Mouse (Mus musculus) heart, embryonic 10.5 days (tissue): ENCODE results near the gene Lclat1. TPM values are rescaled to one million over a fixed set of nuclear protein-coding genes. Genes with fewer than 3 reads are reported as not detected.

Experiments used
- DNase-seq: peaks from one replicate; pipeline ENCODE4 v3.0.0-alpha.2; 2017; ENCODE audit warnings: low spot score
- H3K27ac ChIP-seq: fragments of 300-500 bp; sonication (generic); 2 replicates; pipeline ENCODE4 v1.5.1; 2016; ENCODE audit warnings: mild to moderate bottlenecking
- H3K27me3 ChIP-seq: fragments of 300-500 bp; sonication (generic); 2 replicates; pipeline ENCODE4 v1.6.1; 2016; ENCODE audit warnings: mild to moderate bottlenecking; ENCODE audit not compliant: poor library complexity, insufficient read depth, severe bottlenecking
- H3K36me3 ChIP-seq: fragments of 300-500 bp; sonication (generic); 2 replicates; pipeline ENCODE4 v1.6.1; 2016; ENCODE audit warnings: mild to moderate bottlenecking, moderate library complexity
- H3K4me1 ChIP-seq: fragments of 300-500 bp; sonication (generic); 2 replicates; pipeline ENCODE4 v1.6.1; 2016; ENCODE audit warnings: mild to moderate bottlenecking
- H3K4me3 ChIP-seq: fragments of 300-500 bp; sonication (generic); 2 replicates; pipeline ENCODE4 v1.5.1; 2016; ENCODE audit warnings: mild to moderate bottlenecking, moderate library complexity
- H3K9me3 ChIP-seq: fragments of 300-500 bp; sonication (generic); 2 replicates; pipeline ENCODE4 v1.6.1; 2016; ENCODE audit warnings: mild to moderate bottlenecking, moderate library complexity
- WGBS: fragments of 180-500 bp; shearing (Covaris S2); methylation state at CpG from one replicate; pipeline ENCODE4 v1.1.7; 2016; 5-methylcytosine and 5-hydroxymethylcytosine counted together
- polyA plus RNA-seq: library from polyadenylated mRNA; unstranded; fragments of >200 nt; fragmentation: Nextera tagmentation; extraction: Ambion mirVana; gene quantifications from 2 replicates; pipeline ENCODE4 v1.2.1, GENCODE M21; 2016

Gene Lclat1
- polyA plus RNA-seq = 24.4 and 37.9 TPM in 2 replicates

GRCm38 (mm10) chr17:73107158-73108157 lies at the start of gene Lclat1:
Gene Lclat1 (plus strand): TSS chr17:73107985.
- 0 out of 2 replicates have a peak, but pooled peaks cover 4% of the 10 kb centered on the region for H3K36me3 ChIP-seq
- H3K27ac ChIP-seq = peak within 1 kb of the TSS; percentile 96
- DNase-seq = peak; percentile 96
- H3K9me3 ChIP-seq = no peaks in the 10 kb centered on the region
- H3K4me3 ChIP-seq = peak within 1 kb of the TSS; percentile 98
- peaks cover 29% of the 10 kb centered on the region for H3K4me1 ChIP-seq
- H3K27me3 ChIP-seq = no peaks in the 10 kb centered on the region
- 7% methylated on average over 51 of the region's 51 CpGs for WGBS

DNA sequence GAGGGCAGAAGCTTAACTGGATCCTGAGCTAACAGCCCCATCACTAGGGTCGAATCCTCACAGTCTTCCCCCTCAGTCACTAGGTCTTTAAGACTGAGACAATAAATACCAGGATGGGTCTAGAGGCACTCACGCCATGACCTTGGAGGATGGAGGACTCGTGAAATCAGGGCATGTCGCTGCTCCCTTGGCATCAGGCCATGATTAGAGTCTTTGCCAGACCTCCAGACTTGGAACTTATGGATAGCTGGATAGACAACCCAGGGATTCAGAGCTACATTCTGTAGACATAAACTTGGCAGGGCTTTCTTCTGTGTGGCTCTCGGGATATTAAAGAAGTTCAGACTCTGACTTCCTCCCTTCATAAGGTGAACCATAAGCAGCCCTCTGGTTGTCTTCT lies 49.5 kb upstream of the Lclat1 start:
- 71% methylated on average over 5 of the region's 5 CpGs for WGBS
- no peaks in the 10 kb centered on the region for H3K27me3 ChIP-seq
- no peaks in the 10 kb centered on the region for H3K36me3 ChIP-seq
- DNase-seq = no peak
- H3K9me3 ChIP-seq = no peaks in the 10 kb centered on the region
- H3K27ac ChIP-seq = no peak overlapping the region
- H3K4me1 ChIP-seq = peaks cover 20% of the 10 kb centered on the region
- H3K4me3 ChIP-seq = no peak overlapping the region

DNA sequence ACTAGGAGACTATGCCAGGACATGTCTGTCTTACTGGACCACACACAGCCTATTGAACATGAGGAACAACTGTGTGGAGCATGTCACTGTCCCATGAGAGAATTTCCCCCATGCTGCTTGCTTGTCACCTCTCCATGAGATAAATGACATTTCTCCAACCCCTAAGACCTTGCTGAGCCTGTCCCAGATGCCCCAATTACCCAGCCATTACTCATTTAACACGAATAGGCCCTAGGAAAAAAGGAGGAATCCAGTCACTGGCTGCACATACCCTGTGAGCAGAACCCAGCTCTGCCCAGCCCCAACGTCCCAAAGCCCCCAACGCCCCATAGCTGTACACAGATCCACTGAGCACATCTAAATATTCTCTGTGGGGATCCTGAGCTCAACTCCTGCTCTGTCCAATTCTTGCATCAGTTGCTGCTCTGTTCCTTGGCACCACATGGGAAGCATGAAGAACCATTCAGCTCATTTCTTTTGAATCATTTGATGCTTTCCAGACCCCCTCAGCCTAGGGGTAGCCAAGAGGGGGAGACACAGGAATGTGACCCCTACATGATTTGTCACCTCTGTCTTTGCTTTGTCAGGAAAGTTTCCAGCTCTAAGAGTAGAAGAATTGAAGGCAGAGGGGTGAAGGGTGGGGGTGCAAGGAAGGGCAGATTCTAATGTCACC lies 47.4 kb upstream of the Lclat1 start:
- Histone ChIP-seq H3K4me3 (no peak overlapping the region), H3K36me3 (no peaks in the 10 kb centered on the region), H3K4me1 (peaks cover 15% of the 10 kb centered on the region), H3K9me3 (no peaks in the 10 kb centered on the region), H3K27me3 (no peaks in the 10 kb centered on the region), H3K27ac (0 out of 2 replicates have a peak overlapping the region, but pooled peaks have one; percentile 9)
- DNase-seq = peak; percentile 71
- WGBS = 60% methylated on average over 3 of the region's 3 CpGs

DNA sequence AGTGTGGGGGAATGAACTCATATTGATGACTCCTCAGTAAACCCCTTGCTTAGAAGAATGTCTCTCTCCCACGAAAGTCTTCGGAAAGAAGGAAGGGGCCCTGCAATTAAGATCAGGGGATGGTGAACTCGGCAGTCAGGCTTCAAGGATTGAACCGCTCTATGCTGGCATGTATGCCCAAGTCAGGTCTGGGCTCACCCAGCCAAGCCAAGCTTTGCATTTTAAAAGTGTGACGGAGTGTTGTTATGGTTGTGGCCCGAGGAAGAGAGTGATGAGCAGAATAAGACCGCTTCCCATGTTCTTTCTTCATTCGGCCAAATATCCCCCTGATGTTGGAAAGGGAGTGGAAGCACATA lies 46.9 kb upstream of the Lclat1 start:
- Histone ChIP-seq H3K27me3 (no peaks in the 10 kb centered on the region), H3K4me3 (no peak overlapping the region), H3K4me1 (peaks cover 17% of the 10 kb centered on the region), H3K9me3 (no peaks in the 10 kb centered on the region), H3K27ac (no peak overlapping the region), H3K36me3 (no peaks in the 10 kb centered on the region)
- no peak for DNase-seq
- WGBS = 76% methylated on average over 8 of the region's 8 CpGs

DNA sequence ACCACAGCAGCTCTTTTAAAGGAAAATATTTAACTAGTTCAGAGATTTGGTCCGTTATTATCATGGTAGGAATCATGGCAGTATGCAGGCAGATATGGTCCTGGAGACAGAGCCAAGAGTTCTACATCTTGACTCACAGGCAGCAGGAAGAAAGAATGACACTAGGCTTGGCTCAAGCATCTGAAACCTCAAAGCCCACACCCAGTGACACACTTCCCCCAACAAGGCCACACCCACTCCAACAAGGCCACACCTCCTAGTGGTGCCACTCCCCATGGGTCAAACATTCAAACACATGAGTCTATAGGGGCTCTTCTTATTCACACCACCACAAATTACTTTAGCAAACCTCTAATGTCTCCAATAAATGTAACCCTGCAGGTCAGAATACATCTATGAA lies 45.1 kb upstream of the Lclat1 start:
- no peaks in the 10 kb centered on the region for H3K27me3 ChIP-seq
- peaks cover 35% of the 10 kb centered on the region for H3K4me1 ChIP-seq
- H3K36me3 ChIP-seq = no peaks in the 10 kb centered on the region
- no peaks in the 10 kb centered on the region for H3K9me3 ChIP-seq
- H3K27ac ChIP-seq = no peak overlapping the region
- no peak for DNase-seq
- 85% methylated on average over 1 of the region's 1 CpGs for WGBS
- H3K4me3 ChIP-seq = no peak overlapping the region

DNA sequence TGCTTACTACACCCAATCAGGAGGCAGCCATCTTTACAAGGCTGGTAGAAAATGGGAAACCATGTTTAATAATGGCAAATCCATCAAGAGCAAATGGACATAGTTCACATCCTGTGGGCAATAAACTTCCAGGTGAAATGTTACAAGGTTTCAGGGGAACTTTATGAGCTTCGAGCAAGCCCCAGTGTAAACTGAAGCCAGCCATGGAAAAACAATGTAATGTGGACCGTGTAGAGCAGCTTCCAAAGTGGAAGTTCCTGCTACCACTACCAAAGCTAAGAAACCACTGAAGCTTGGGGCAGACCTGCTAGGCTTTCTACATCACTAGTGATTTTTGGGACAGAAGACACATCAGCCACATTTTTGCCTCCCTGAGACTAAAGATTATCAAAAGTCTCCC lies 44.5 kb upstream of the Lclat1 start:
- no peaks in the 10 kb centered on the region for H3K9me3 ChIP-seq
- H3K27me3 ChIP-seq = no peaks in the 10 kb centered on the region
- peaks cover 41% of the 10 kb centered on the region for H3K4me1 ChIP-seq
- H3K27ac ChIP-seq = no peak overlapping the region
- no peaks in the 10 kb centered on the region for H3K36me3 ChIP-seq
- H3K4me3 ChIP-seq = no peak overlapping the region
- no peak for DNase-seq
- 85% methylated on average over 2 of the region's 2 CpGs for WGBS

DNA sequence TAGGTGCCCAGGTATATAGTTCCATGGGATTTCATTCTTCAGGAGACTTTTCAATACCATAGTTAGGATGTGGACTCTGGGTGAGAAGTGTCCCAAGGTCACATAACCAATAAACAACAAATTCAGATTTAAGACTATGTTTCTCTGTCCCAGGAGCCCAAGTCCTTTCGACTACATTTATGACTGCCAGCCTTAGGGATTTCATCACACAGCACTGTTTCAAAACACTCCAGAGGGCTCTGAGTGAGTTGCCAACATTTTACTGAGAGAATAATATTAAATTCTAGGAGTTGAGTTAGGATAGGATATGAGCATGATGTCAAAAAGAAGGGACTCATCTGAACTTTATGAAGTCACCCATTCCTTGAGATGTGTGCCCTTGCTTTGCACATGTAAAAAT lies 44.0 kb upstream of the Lclat1 start:
- H3K27me3 ChIP-seq = no peaks in the 10 kb centered on the region
- 88% methylated on average over 1 of the region's 1 CpGs for WGBS
- H3K36me3 ChIP-seq = no peaks in the 10 kb centered on the region
- H3K4me3 ChIP-seq = no peak overlapping the region
- H3K4me1 ChIP-seq = peaks cover 46% of the 10 kb centered on the region
- no peak for DNase-seq
- H3K9me3 ChIP-seq = no peaks in the 10 kb centered on the region
- H3K27ac ChIP-seq = no peak overlapping the region

DNA sequence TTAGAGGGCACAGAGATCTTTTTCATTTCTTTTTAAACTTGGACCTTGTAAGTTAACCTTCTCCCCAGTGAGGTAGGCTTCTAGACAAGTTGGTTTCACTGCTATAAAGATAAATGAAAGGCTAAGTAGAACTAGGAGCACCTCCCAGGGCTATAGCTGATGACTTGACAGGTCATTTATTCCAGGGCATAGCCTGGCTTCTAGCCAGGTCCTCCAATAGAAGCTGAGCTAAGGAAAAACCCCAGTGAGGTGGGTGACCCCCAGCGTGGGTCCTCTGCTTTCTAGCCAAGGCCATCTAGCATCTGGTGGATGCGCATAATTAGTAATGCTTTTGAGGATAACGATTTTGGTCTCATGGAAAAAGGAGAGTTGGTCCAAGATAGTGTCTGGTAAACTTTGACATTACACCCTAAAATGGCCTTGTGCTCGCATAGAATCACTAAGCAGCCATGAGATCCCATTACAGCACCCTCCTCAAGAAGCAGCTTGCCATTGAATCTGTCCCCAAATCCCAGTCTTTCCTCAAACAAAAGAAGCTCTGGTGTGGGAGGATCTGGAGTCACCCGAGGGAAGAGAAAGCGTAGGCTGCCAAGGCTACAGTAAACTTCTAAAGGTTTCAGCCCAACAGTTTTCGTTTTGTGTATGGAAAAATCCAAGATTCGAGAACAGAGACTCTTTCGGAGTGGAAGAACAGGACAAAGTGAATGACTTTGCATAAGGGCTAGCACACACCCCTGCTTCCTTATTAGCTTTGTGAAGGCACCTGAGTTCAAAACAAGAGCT lies 41.2 kb upstream of the Lclat1 start:
- Histone ChIP-seq H3K9me3 (no peaks in the 10 kb centered on the region), H3K27me3 (no peaks in the 10 kb centered on the region), H3K36me3 (no peaks in the 10 kb centered on the region), H3K27ac (peak overlapping the region; percentile 86), H3K4me3 (no peak overlapping the region), H3K4me1 (peaks cover 57% of the 10 kb centered on the region)
- 87% methylated on average over 9 of the region's 9 CpGs for WGBS
- DNase-seq = no peak

DNA sequence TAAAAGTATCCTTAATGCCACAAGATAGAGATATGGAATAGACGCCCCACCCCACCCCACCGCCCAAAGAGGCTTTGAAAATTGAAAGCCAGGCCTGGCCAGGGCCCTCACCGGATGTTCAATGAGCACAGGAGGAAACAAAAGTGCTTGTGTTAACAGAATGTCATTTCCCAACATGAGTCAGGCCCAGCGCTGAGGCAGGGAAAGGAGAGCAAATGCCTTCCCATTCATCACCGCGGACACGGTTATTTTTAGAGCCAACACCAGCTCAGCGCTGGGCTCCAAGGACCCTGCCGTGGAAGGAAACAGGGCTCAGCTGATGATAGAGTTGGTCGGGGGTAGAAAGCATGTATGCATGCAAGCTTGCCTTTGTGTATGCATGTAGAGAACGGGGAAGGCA lies 40.4 kb upstream of the Lclat1 start:
- H3K4me1 ChIP-seq = peaks cover 65% of the 10 kb centered on the region
- 15% methylated on average over 11 of the region's 11 CpGs for WGBS
- no peaks in the 10 kb centered on the region for H3K9me3 ChIP-seq
- no peaks in the 10 kb centered on the region for H3K36me3 ChIP-seq
- H3K4me3 ChIP-seq = 0 out of 2 replicates have a peak overlapping the region, but pooled peaks have one; percentile 18
- no peaks in the 10 kb centered on the region for H3K27me3 ChIP-seq
- DNase-seq = peak; percentile 87
- H3K27ac ChIP-seq = peak overlapping the region; percentile 86

- no peak overlapping the region for H3K4me3 ChIP-seq
- no peaks in the 10 kb centered on the region for H3K36me3 ChIP-seq
- peak overlapping the region; percentile 86 for H3K27ac ChIP-seq
- H3K27me3 ChIP-seq = no peaks in the 10 kb centered on the region
- no peak for DNase-seq
- 53% methylated on average over 10 of the region's 10 CpGs for WGBS
- H3K9me3 ChIP-seq = no peaks in the 10 kb centered on the region
- H3K4me1 ChIP-seq = peaks cover 75% of the 10 kb centered on the region
Measured at GRCm38 (mm10) chr17:73068321-73068992, 39.3 kb upstream of the Lclat1 start.

- H3K4me1 ChIP-seq = peaks cover 77% of the 10 kb centered on the region
- H3K27ac ChIP-seq = peak overlapping the region; percentile 86
- no peak for DNase-seq
- H3K9me3 ChIP-seq = no peaks in the 10 kb centered on the region
- no peaks in the 10 kb centered on the region for H3K36me3 ChIP-seq
- WGBS = 75% methylated on average over 2 of the region's 2 CpGs
- H3K27me3 ChIP-seq = no peaks in the 10 kb centered on the region
- H3K4me3 ChIP-seq = no peak overlapping the region
Measured at GRCm38 (mm10) chr17:73070466-73070865, 37.3 kb upstream of the Lclat1 start.

- Histone ChIP-seq H3K27ac (peak overlapping the region; percentile 86), H3K4me1 (peaks cover 71% of the 10 kb centered on the region), H3K36me3 (no peaks in the 10 kb centered on the region), H3K27me3 (no peaks in the 10 kb centered on the region), H3K9me3 (no peaks in the 10 kb centered on the region), H3K4me3 (no peak overlapping the region)
- no peak for DNase-seq
- 70% methylated on average over 5 of the region's 5 CpGs for WGBS
Measured at GRCm38 (mm10) chr17:73071725-73072263, 36.0 kb upstream of the Lclat1 start.
